In the genomic region with DNA sequence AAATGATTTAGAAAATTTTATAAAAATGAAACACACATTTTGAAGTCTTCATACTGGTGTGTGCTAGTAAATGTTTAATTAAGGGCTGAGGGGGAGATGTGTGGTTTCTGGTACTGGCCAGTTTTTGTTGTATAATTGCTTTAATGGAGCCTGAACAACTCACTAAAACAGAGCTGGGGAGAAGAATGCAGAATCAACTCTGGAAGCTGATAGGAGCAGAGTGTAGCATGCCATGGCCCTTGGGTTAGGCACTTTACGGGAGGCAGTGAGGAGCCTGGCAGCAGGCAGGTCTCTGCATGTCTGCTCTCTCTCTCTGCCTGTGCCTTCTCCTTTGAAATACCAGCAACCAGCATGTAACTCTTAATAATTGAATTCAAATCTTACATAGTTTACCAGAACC, we compare ENCODE assay signal across 16 mouse cellular contexts.
"Had no signal": no experiment of that assay in that cellular context is flagged by ENCODE, and none has a peak within 500 bp of the region (broad histone marks: within the 10 kb centered on the region; RNA-seq: fewer than 3 reads in every experiment).

No protein-coding gene starts in this region.

- H3K4me2 ChIP-seq: limb, embryonic 13.5 days; liver, embryonic 12.5 days; liver, embryonic 15.5 days; lung, embryonic 15.5 days; midbrain, embryonic 13.5 days had no signal

- H3K4me3 ChIP-seq: limb, embryonic 10.5 days; limb, embryonic 13.5 days; liver, embryonic 12.5 days; liver, embryonic 15.5 days; lung, embryonic 15.5 days; megakaryocyte, embryonic 14.5 days; midbrain, embryonic 10.5 days; midbrain, embryonic 13.5 days had no signal

- H3K9me3 ChIP-seq: limb, embryonic 10.5 days; limb, embryonic 13.5 days; liver, embryonic 12.5 days; liver, embryonic 15.5 days; lung, embryonic 15.5 days; megakaryocyte, embryonic 14.5 days; midbrain, embryonic 10.5 days; midbrain, embryonic 13.5 days had no signal

- H3K9ac ChIP-seq: limb, embryonic 13.5 days; liver, embryonic 12.5 days; liver, embryonic 15.5 days; lung, embryonic 15.5 days; midbrain, embryonic 13.5 days had no signal

- H3K4me1 ChIP-seq: liver, embryonic 12.5 days; liver, embryonic 15.5 days; lung, embryonic 15.5 days; midbrain, embryonic 10.5 days; midbrain, embryonic 13.5 days had no signal

- DNase-seq: layer of hippocampus, adult 9-11 months; liver; lung, adult 18-20 months; lung, postnatal 10 days; thymus, adult 18-20 months; thymus, postnatal 36 days had no signal

- H3K27me3 ChIP-seq: limb, embryonic 13.5 days; liver, embryonic 12.5 days; liver, embryonic 15.5 days; lung, embryonic 15.5 days; midbrain, embryonic 13.5 days had no signal

- ATAC-seq: intestine, postnatal 0 days; liver, embryonic 12.5 days; midbrain, embryonic 13.5 days; midbrain, embryonic 16.5 days had no signal

- H3K36me3 ChIP-seq: limb, embryonic 10.5 days; limb, embryonic 13.5 days; liver, embryonic 12.5 days; liver, embryonic 15.5 days; lung, embryonic 15.5 days; midbrain, embryonic 10.5 days; midbrain, embryonic 13.5 days had no signal

- H3K27ac ChIP-seq: limb, embryonic 10.5 days; limb, embryonic 13.5 days; liver, embryonic 12.5 days; liver, embryonic 15.5 days; lung, embryonic 15.5 days; midbrain, embryonic 10.5 days; midbrain, embryonic 13.5 days had no signal
